Mouse (Mus musculus) brain, adult 10 weeks (tissue): Measurements from ENCODE around the gene Timeless. TPM values are rescaled to one million over a fixed set of nuclear protein-coding genes. Genes with fewer than 3 reads are reported as not detected.

Experiments
- polyA plus RNA-seq: library from polyadenylated mRNA; stranded (reverse); fragments of 350-450 nt; fragmentation: Illumina TruSeq; extraction: RNeasy Lipid Tissue Mini Kit (QIAGEN cat#74804); gene quantifications from one replicate; pipeline ENCODE4 v1.2.3, GENCODE M21; 2015; ENCODE audit warnings: low read depth, low replicate concordance

The Timeless gene
- polyA plus RNA-seq, result 4.7 TPM

GRCm38 (mm10) chr10:128231697-128232419, at the start of gene Timeless:
Gene Timeless, plus strand, starts transcription at chr10:128232065.

DNA sequence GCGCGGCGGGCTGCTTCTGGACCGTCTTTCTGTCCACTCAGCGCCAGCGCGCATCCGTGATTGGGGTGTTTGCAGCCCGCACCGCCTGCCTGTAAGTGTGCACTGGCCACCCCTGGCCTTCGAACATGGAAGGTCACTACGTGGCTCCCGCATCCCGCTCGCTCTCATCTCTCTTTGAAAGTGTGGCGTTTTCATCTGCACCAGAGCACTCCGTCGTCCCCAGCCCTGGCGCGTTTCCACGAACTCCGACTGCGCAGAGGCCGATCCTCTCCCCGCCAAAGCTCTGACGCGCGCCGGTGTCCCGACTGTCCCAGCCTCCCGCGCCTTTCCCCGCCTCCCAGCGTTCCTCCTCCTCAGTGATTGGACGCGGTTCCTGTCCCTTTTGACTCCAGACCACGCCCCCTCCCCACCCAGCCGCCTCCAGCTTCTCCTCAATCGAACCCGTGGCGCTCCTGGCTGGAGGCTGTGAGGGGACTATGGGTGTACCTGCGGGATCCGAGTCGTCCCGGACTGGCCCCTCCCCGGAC, 37.8 kb upstream of the Timeless start, which contains the start of gene Gls2:
TSS of gene Gls2 (plus strand) at position 434 of the 527 bp plus-strand sequence.

DNA sequence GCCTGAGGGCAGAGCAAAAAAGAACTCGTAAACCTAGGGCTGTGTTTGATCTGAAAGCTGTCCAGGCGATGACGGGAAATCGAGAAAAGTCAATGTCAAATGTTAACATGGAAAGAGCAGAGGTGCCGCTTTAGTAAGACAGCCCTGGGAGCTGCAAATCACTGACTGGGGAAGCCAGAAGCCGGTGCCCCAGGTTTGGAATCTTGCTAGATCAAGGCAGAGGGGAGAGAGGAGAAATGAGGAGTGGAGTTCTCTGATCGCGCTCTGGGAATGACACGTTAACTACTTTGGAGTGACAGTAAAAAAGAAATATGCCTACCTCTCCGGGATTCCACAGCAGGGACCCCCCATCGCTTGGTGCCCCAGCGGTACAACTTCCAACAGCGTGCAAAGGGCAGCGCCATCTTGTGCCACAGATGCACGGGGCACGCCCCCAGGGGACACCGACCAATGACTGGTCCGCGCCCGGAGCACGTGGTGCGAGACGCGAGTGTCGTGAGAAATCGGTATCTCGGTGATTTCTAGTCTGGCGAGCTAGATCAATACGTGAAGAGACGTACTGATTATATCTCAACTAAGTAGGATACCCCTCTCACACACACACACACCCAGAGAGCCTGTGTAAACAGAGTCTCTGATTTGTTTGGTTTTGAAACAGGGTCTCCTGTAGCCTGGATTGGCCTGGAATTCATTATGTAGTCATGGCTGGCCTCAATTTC, 20.3 kb upstream of the Timeless start, which contains the start of gene Spryd4:
TSS of gene Spryd4 (minus strand) at position 418 of the 719 bp plus-strand sequence.

DNA sequence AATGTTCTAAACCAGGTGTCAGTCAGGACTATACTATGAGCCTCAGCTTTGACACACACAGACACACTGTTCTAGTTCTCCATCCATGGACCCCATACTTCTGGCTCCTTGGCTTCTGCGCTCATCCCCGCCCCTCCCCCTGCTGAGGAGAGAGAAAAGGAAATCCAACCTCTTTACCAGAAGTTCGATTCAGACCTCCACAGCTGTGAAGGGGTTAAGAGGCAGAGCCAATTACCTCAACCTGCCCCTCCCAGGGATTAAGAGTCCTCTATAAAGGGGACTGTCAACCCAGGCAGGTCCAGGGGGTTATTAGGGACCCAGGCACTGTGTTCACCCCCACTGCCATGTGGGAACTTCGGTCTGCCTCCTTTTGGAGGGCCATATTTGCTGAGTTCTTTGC, 6.3 kb upstream of the Timeless start, which contains the start of gene Mip:
TSS of gene Mip (plus strand) at position 301 of the 400 bp plus-strand sequence.

DNA sequence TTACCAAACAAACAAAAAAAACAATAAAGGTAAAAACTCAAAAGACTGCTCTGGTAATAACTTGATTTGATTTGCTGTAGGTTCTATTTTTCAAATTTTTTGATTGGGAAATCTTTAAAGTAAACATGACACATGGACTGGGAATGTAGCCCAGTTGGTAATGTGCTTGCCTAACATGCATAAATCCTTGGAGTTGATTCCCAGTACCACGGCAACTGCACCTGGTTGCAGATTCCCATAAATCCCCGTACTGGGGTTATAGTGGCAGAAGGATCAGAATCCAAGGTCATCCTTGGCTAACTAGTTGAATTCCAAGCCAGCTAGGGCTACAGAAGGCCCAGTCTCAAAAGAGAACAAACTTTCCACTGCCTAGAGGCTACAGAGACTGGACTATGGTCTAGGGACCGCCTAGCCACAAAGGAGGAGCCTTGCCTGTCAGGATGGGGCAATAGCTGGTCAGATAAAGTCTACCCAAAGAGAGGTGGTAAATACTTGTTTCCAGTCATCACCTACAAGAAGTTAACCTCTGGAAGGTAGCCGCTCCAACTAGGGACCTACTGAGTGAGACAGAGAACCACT, 21.9 kb downstream of the Timeless start, which contains the start of gene Apon:
TSS of gene Apon (plus strand) at position 420 of the 579 bp plus-strand sequence.

DNA sequence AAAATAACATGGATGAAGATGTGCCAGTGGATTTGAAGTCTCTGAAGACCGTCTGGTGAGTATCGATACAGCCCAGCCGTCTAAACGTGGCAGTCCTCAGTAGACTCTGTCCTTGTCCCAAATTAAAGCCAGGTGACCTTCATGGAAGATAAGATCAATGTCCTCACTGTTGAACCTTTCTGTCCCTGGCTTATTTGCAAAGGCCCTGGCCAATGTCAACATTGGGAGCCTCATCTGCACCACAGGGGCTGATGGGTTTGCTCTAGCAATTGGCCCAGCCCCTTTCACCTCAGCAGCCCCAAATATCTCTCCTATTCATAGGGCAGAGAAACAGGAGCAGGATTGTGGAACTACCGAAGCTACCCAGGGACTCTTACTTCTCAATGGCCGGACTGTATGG, 36.5 kb downstream of the Timeless start, which contains the start of gene Apof:
TSS of gene Apof (plus strand) at position 301 of the 400 bp plus-strand sequence.

GRCm38 (mm10) chr10:128270287-128270841, 38.5 kb downstream of the Timeless start, which contains the start of gene Stat2:
Gene Stat2, plus strand, starts transcription at chr10:128270559.

GRCm38 (mm10) chr10:128298702-128299171, 66.9 kb downstream of the Timeless start, which contains the start of gene Il23a:
Gene Il23a, minus strand, starts transcription at chr10:128298752.

Other genes with a start within 250 kb of the Timeless start
- not detected for gene Hsd17b6, start 224.5 kb upstream of the Timeless start, polyA plus RNA-seq
- gene Prim1, start 216.9 kb upstream of the Timeless start, polyA plus RNA-seq, result 10.8 TPM
- 731 TPM for gene Naca, start 196.5 kb upstream of the Timeless start, polyA plus RNA-seq
- gene Ptges3, start 173.1 kb upstream of the Timeless start, polyA plus RNA-seq, result 153 TPM
- 1,953 TPM for gene Atp5b, start 148.8 kb upstream of the Timeless start, polyA plus RNA-seq
- 20.7 TPM for gene Baz2a, start 140.5 kb upstream of the Timeless start, polyA plus RNA-seq
- 11.2 TPM for gene Rbms2, start 51.8 kb upstream of the Timeless start, polyA plus RNA-seq
- 39.5 TPM for gene Gls2, start 37.6 kb upstream of the Timeless start, polyA plus RNA-seq
- 11.4 TPM for gene Spryd4, start 20.3 kb upstream of the Timeless start, polyA plus RNA-seq
- not detected for gene Mip, start 6.2 kb upstream of the Timeless start, polyA plus RNA-seq
- gene Apon, start 22.0 kb downstream of the Timeless start, polyA plus RNA-seq, result not detected
- gene Apof, start 36.6 kb downstream of the Timeless start, polyA plus RNA-seq, result not detected
- gene Stat2, start 38.5 kb downstream of the Timeless start, polyA plus RNA-seq, result 22.9 TPM
- 0.46 TPM for gene Il23a, start 66.7 kb downstream of the Timeless start, polyA plus RNA-seq
- gene Pan2, start 71.3 kb downstream of the Timeless start, polyA plus RNA-seq, result 13.7 TPM
- gene Cnpy2, start 90.4 kb downstream of the Timeless start, polyA plus RNA-seq, result 94.6 TPM
- gene Cs, start 105.7 kb downstream of the Timeless start, polyA plus RNA-seq, result 216 TPM
- gene Coq10a, start 136.9 kb downstream of the Timeless start, polyA plus RNA-seq, result 67.8 TPM
- 25.4 TPM for gene Ankrd52, start 145.1 kb downstream of the Timeless start, polyA plus RNA-seq
- gene Slc39a5, start 169.2 kb downstream of the Timeless start, polyA plus RNA-seq, result 0.57 TPM
- gene Nabp2, start 179.4 kb downstream of the Timeless start, polyA plus RNA-seq, result 120 TPM
- gene Rnf41, start 179.6 kb downstream of the Timeless start, polyA plus RNA-seq, result 73.7 TPM
- gene Smarcc2, start 227.2 kb downstream of the Timeless start, polyA plus RNA-seq, result 140 TPM